Mouse (Mus musculus): ENCODE data around the gene Hmgcl.
A peak's percentile ranks its signal among the peaks of the same experiment; 100 is the strongest.

Gene Hmgcl

GRCm38 (mm10) chr4:135926861-135927260 lies 19.4 kb upstream of the Hmgcl start:
- no peak for DNase-seq (ENCODE audit: low spot score)

DNA sequence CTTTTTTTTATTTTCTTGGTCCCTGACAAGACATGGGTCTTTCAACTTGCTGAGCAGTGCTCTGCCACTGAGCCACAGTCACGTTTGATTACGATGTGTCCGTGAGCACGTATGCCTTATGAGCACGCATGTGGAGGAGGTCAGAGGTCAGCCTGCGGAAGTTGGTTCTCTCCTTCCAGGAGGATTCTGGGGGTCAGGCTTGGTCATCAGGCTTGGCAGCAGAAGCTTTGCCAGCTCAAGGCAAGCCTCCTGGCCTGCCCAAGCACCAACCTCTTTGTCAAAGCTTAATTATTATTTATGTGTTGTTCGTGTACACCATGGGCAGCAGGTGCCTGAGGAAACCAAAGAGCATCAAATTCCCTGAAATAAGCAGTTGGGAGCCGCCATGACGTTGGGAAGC lies 17.9 kb upstream of the Hmgcl start:
- no peak for DNase-seq (ENCODE audit: low spot score)

- no peak for DNase-seq (ENCODE audit: low spot score)
Measured at GRCm38 (mm10) chr4:135929405-135929804, 16.8 kb upstream of the Hmgcl start.

- DNase-seq (ENCODE audit: low spot score) = no peak
Measured at GRCm38 (mm10) chr4:135929828-135930227, 16.4 kb upstream of the Hmgcl start.

DNA sequence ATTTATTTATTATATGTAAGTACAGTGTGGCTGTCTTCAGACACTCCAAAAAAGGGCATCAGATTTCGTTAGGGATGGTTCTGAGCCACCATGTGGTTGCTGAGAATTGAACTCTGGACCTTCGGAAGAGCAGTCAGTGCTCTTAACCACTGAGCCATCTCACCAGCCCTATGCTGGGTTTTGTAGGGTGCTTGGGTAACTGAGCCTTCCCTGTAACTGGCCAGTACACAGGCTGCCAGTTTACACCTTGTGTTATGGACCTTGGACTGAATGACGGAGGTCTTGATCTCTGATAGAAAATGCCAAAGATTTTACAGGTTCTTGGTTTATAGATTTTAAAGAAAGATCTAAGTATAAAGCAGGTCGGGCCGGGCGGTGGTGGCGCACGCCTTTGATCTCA lies 16.0 kb upstream of the Hmgcl start:
- DNase-seq (ENCODE audit: low spot score) = no peak

- peak; percentile 57 for DNase-seq (ENCODE audit: low spot score)
Measured at GRCm38 (mm10) chr4:135931832-135932231, 14.4 kb upstream of the Hmgcl start.

GRCm38 (mm10) chr4:135934708-135935500 lies 11.3 kb upstream of the Hmgcl start:
- no peak for DNase-seq (ENCODE audit: low spot score)

DNA sequence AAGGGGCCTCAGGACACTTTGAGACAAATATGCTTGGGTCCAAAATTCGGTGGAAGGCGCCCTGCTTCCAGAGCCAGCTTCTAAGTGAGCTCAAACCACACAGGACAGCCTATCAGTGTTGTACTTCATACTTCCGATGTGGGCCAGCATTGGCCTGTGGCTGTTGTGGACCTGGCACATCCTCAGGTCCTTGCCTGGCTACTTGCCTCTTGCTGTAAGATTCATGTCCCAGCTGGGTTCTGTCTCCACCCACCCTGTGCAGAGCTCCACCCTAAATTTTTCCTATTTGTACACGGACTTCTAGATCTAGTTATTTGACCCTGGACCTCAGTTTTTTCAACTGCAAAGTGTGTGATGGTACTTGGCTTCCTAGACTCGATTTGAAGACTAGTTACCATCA lies 10.7 kb upstream of the Hmgcl start:
- no peak for DNase-seq (ENCODE audit: low spot score)

DNA sequence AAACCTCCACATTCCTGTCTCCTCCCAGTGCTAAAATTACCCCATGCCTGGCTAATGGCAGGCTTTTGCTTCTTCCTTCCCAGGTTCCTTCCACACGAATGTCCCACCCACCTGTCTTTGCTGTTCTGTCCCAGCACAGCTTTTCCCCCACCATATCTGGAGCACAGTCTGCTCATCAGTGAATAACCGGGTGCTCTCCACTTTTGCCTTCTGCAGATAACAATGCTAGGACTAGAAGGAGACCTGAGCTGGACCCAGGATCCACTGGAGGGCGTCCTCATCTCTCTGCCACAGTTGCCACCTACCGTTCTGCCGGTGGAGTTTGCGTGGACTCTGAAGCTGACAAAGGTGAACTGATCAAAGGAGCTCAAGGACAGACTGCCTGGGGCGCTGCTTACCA lies 7.4 kb upstream of the Hmgcl start:
- DNase-seq (ENCODE audit: low spot score) = no peak

GRCm38 (mm10) chr4:135941026-135941425 lies 5.2 kb upstream of the Hmgcl start:
- peak; percentile 18 for DNase-seq (ENCODE audit: low spot score)

DNA sequence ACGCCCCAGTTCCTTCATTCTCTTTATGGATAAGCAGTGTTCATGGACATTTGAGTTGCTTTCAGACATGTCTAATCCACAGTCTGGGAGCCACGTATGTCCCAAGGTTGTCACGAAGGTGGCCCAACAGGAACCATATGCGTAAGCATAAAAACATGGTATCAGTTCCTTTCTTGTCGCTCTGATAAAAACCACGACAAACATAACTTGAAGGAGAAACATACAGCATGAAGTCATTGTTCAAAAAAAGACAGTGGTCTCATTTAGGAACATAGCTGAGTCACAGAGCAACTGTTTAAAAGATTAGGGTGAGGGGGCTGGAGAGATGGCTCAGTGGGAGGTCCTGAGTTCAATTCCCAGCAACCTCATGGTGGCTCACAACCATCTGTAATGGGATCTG lies 4.1 kb upstream of the Hmgcl start:
- no peak for DNase-seq (ENCODE audit: low spot score)

DNA sequence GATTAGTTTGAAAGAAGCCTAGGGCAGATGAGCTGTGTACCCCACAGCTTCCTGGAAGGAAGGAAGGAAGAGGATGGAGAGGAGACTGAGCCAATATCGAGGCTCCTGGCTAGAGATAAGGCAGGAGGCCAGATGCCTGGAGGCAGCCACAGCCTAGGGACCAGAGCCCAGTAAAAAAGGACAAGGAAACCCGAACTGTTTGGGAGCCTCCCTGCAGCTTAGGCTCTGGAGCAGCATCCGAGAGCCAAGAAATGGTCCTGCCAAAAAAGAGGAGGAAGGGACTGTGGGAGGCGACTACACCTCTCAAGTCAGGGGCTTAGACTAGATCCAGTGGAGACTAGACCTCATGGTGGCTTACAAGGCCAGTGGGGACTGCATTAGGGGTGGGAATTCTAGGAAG lies 2.9 kb upstream of the Hmgcl start:
- no peak for DNase-seq (ENCODE audit: low spot score)

GRCm38 (mm10) chr4:135945706-135946105 lies 542 bp upstream of the Hmgcl start:
- DNase-seq (ENCODE audit: low spot score) = no peak

- DNase-seq (ENCODE audit: low spot score) = no peak
Measured at GRCm38 (mm10) chr4:135946659-135947301, 532 bp downstream of the Hmgcl start.

- no peak for DNase-seq (ENCODE audit: low spot score)
Measured at GRCm38 (mm10) chr4:135948142-135948541, 1.9 kb downstream of the Hmgcl start.

- no peak for DNase-seq (ENCODE audit: low spot score)
Measured at GRCm38 (mm10) chr4:135949475-135949874, 3.2 kb downstream of the Hmgcl start.

GRCm38 (mm10) chr4:135949911-135950310 lies 3.7 kb downstream of the Hmgcl start:
- DNase-seq (ENCODE audit: low spot score) = peak; percentile 80

DNA sequence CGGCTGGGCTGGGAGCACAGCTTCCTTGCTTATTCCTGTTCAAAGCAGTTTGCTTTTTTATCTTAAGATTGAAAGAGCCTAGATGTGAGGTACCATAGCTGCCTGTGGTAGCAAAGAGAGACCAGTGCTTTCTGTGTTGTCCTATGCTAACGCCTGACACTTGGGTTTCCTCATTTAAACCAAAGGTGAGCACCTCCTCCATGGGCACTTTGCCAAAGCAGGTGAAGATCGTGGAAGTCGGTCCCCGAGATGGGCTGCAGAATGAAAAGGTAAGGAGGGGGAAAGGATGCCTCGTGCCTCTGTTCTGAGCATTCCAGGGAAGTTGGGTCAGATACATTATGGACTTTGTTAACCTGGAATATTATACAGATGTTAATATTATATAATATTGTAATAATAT lies 4.1 kb downstream of the Hmgcl start:
- DNase-seq (ENCODE audit: low spot score) = no peak

DNA sequence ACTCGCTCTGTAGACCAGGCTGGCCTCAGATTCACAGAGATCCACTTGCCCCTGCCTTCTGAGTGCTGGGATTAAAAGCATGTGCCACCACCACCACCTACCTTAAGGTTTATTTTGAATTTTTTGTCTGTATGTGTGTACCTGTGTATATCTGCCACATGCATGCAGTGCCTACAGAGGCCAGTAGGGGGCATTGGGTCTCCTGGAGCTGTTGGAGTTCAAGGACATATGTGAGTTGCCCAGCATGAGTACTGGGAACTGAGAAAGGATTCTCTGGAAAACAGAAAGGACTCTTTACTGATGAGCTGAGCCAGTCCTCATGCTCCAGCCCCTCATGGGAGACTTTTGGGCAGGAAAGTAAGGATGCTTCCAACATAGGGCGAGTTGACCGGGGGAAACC lies 5.3 kb downstream of the Hmgcl start:
- no peak for DNase-seq (ENCODE audit: low spot score)

GRCm38 (mm10) chr4:135953179-135953578 lies 6.9 kb downstream of the Hmgcl start:
- no peak for DNase-seq (ENCODE audit: low spot score)

- DNase-seq (ENCODE audit: low spot score) = peak; percentile 85
Measured at GRCm38 (mm10) chr4:135954241-135954640, 8.0 kb downstream of the Hmgcl start.

- DNase-seq (ENCODE audit: low spot score) = no peak
Measured at GRCm38 (mm10) chr4:135955886-135956285, 9.6 kb downstream of the Hmgcl start.

GRCm38 (mm10) chr4:135958354-135958753 lies 12.1 kb downstream of the Hmgcl start:
- peak; percentile 45 for DNase-seq (ENCODE audit: low spot score)

DNA sequence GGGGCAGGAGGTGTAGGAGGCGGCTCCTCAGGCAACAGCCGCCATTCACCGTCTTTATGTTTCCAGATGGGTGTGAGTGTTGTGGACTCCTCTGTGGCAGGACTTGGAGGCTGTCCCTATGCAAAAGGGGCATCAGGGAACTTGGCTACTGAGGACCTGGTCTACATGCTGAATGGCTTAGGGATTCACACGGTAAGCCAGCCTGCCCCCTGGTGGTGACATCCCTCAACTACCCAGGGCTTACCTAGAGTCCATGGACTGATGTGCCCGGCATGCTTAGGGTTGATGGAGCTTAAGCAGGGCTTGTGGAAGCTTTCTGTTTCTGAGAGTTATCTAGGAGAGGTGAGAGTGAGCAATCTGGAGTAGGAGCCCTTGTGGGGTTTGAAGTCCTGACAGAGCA lies 14.5 kb downstream of the Hmgcl start:
- DNase-seq (ENCODE audit: low spot score) = peak; percentile 94

Measured in retina, embryonic 14.5 days (tissue).